9 mouse cellular contexts compared by ENCODE assay signal in the genomic region with DNA sequence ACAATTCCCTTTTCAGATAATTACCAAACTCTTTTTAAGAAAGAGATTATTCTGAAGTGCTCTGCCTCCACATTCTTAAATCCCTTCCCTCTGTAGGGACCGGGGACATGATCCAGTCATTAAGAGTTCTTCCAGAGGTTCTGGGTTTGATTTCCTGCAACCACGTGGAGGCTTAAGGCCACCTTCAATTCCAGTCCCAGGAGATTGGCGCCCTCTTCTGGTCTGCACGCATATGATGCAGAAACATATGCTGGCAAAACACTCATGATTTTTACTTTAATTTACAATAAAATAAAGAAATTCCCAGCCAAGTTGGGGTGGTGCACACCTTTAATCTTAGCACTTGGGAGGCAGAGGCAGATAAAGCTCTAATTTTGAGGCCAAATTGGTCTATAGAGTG. TPM values are rescaled to one million over a fixed set of nuclear protein-coding genes. Genes with fewer than 3 reads are reported as not detected.
DNase-seq lines count a peak whose midpoint lies in the region; ATAC-seq and TF ChIP-seq lines count a peak whose summit lies in the region.
"Had no signal": no experiment of that assay in that cellular context is flagged by ENCODE, and none has a peak within 500 bp of the region (broad histone marks: within the 10 kb centered on the region; RNA-seq: fewer than 3 reads in every experiment).

No protein-coding gene starts in this region.

- H3K9me3 ChIP-seq in liver, embryonic 12.5 days (replicated peaks): no peaks in the 10 kb centered on the region
- no peaks in the 10 kb centered on the region for H3K9me3 ChIP-seq in embryonic facial prominence, embryonic 10.5 days
- no peaks in the 10 kb centered on the region for H3K9me3 ChIP-seq in liver, postnatal 0 days (ENCODE audit: low read length)
- H3K9me3 ChIP-seq: midbrain, embryonic 12.5 days had no signal

- WGBS in liver, adult 2 months: under 1% methylated on average over 4 of the region's 4 CpGs
- 4% methylated on average over 4 of the region's 4 CpGs for WGBS in liver, embryonic 12.5 days (ENCODE audit: insufficient replicate concordance)
- WGBS in embryonic facial prominence, embryonic 10.5 days: 2% methylated on average over 4 of the region's 4 CpGs
- WGBS in liver, postnatal 0 days (ENCODE audit: insufficient replicate concordance): under 1% methylated on average over 4 of the region's 4 CpGs

- DNase-seq in CD4-positive, CD25-positive, alpha-beta regulatory T cell, adult 2 months (ENCODE audit: low read depth, low spot score): peak; percentile 76
- peak; percentile 53 for DNase-seq in liver, adult 2 months (ENCODE audit: extremely low read depth, low read depth, low spot score)
- peak; percentile 80 for DNase-seq in adrenal gland, postnatal 10 days
- peak; percentile 66 for DNase-seq in embryonic facial prominence, embryonic 10.5 days (ENCODE audit: low spot score)
- DNase-seq in liver, postnatal 0 days: peak; percentile 68
- peak; percentile 25 to 30 for DNase-seq in spleen, postnatal 36 days (ENCODE audit: low spot score in 2 of 2)

- TF ChIP-seq CTCF in liver, adult 2 months (IDR thresholded peaks at IDR 0.05; ENCODE audit: low read depth, low read length): peak; percentile 69
- TF ChIP-seq CTCF in liver, postnatal 0 days (IDR thresholded peaks at IDR 0.05; ENCODE audit: low read depth): peak; percentile 89

- no peak overlapping the region for H3K4me2 ChIP-seq in liver, embryonic 12.5 days
- no peak overlapping the region for H3K4me2 ChIP-seq in liver, postnatal 0 days (ENCODE audit: low read depth, low read length)
- H3K4me2 ChIP-seq: midbrain, embryonic 12.5 days had no signal

- no peak for ATAC-seq in CD4-positive, CD25-positive, alpha-beta regulatory T cell, adult 4 months
- no peak for ATAC-seq in liver, embryonic 12.5 days
- ATAC-seq in liver, postnatal 0 days: no peak

- H3K9ac ChIP-seq in liver, adult 2 months (ENCODE audit: low read depth, low read length): no peak overlapping the region
- H3K9ac ChIP-seq in liver, embryonic 12.5 days: no peak overlapping the region
- H3K9ac ChIP-seq in liver, postnatal 0 days (replicated peaks): no peak overlapping the region
- H3K9ac ChIP-seq: midbrain, embryonic 12.5 days had no signal

- no peak overlapping the region for H3K27ac ChIP-seq in liver, adult 2 months (replicated peaks; ENCODE audit: insufficient read depth, low read depth, low read length)
- H3K27ac ChIP-seq in liver, embryonic 12.5 days: no peak overlapping the region
- no peak overlapping the region for H3K27ac ChIP-seq in embryonic facial prominence, embryonic 10.5 days (replicated peaks)
- no peak overlapping the region for H3K27ac ChIP-seq in liver, postnatal 0 days (ENCODE audit: low read depth)
- H3K27ac ChIP-seq: midbrain, embryonic 12.5 days had no signal

- H3K36me3 ChIP-seq in liver, adult 2 months (ENCODE audit: control insufficient read depth, insufficient read depth, low read length): no peaks in the 10 kb centered on the region
- H3K36me3 ChIP-seq in liver, embryonic 12.5 days: no peaks in the 10 kb centered on the region
- H3K36me3 ChIP-seq in embryonic facial prominence, embryonic 10.5 days (replicated peaks): no peaks in the 10 kb centered on the region
- H3K36me3 ChIP-seq in liver, postnatal 0 days (replicated peaks; ENCODE audit: insufficient read depth, low read length): no peaks in the 10 kb centered on the region
- H3K36me3 ChIP-seq: midbrain, embryonic 12.5 days had no signal

- H3K27me3 ChIP-seq in liver, adult 2 months (ENCODE audit: control insufficient read depth, insufficient read depth, low read length): no peaks in the 10 kb centered on the region
- peaks cover 6% of the 10 kb centered on the region for H3K27me3 ChIP-seq in liver, embryonic 12.5 days (replicated peaks)
- no peaks in the 10 kb centered on the region for H3K27me3 ChIP-seq in embryonic facial prominence, embryonic 10.5 days (replicated peaks; ENCODE audit: low read depth, poor library complexity, severe bottlenecking)
- H3K27me3 ChIP-seq in liver, postnatal 0 days (ENCODE audit: insufficient read depth, low read length): no peaks in the 10 kb centered on the region
- H3K27me3 ChIP-seq: midbrain, embryonic 12.5 days had no signal

- H3K79me2 ChIP-seq in liver, adult 2 months (ENCODE audit: control insufficient read depth, insufficient read depth, low read length): no peaks in the 10 kb centered on the region

- TF ChIP-seq POLR2A in liver, adult 2 months (IDR thresholded peaks at IDR 0.05; ENCODE audit: extremely low read depth, insufficient read depth, low read length): no peak

- no peak for TF ChIP-seq EP300 in liver, postnatal 0 days (IDR thresholded peaks at IDR 0.05; ENCODE audit: low read depth)

- H3K4me1 ChIP-seq in liver, adult 2 months (ENCODE audit: control insufficient read depth, insufficient read depth, low read length): no peaks in the 10 kb centered on the region; the same call in 1 of the 2 replicates
- H3K4me1 ChIP-seq in liver, embryonic 12.5 days: no peaks in the 10 kb centered on the region
- no peaks in the 10 kb centered on the region for H3K4me1 ChIP-seq in embryonic facial prominence, embryonic 10.5 days
- H3K4me1 ChIP-seq in liver, postnatal 0 days (ENCODE audit: insufficient read depth): no peaks in the 10 kb centered on the region
- H3K4me1 ChIP-seq: midbrain, embryonic 12.5 days had no signal

- no peak overlapping the region for H3K4me3 ChIP-seq in liver, adult 2 months (ENCODE audit: insufficient read depth, low read depth, low read length)
- H3K4me3 ChIP-seq in liver, embryonic 12.5 days: no peak overlapping the region
- H3K4me3 ChIP-seq in embryonic facial prominence, embryonic 10.5 days: no peak overlapping the region
- no peak overlapping the region for H3K4me3 ChIP-seq in liver, postnatal 0 days (ENCODE audit: low read depth, low read length)
- H3K4me3 ChIP-seq: midbrain, embryonic 12.5 days had no signal

RNA-seq across cellular contexts. Expression of a gene that starts 23.3 kb away (rescaled TPM):
- 10 to 100 TPM; 13.7 to 20.3 TPM for polyA plus RNA-seq in CD4-positive, CD25-positive, alpha-beta regulatory T cell, adult 4 months (2017; shearing (Covaris generic))
- total RNA-seq in liver, adult 2 months (2014; rRNA removed): 36.0 and 37.4 TPM in 2 replicates
- 20.8 and 29.9 TPM in 2 replicates for polyA plus RNA-seq in liver, adult 2 months (2012; rRNA removed)
- polyA plus RNA-seq in liver, embryonic 12.5 days (2016; fragmentation: Nextera tagmentation; extraction: Ambion mirVana): 15.6 and 16.1 TPM in 2 replicates
- 10 to 100 TPM; 55.9 to 63.7 TPM for total RNA-seq in adrenal gland, postnatal 10 days (2021)
- 16.2 and 18.2 TPM in 2 replicates for polyA plus RNA-seq in embryonic facial prominence, embryonic 10.5 days (2016; fragmentation: Nextera tagmentation; extraction: Ambion mirVana)
- 6.1 and 6.6 TPM in 2 replicates for polyA plus RNA-seq in liver, postnatal 0 days (2015; fragmentation: Nextera tagmentation; extraction: Ambion mirVana)

Comparison
In these comparisons a context has a peak if more than half of its experiments do, and no peak if none do; other contexts are left out.
1. DNase-seq: peak in every context shown above with its lines; median percentile 80 in adrenal gland, postnatal 10 days; 76 in CD4-positive, CD25-positive, alpha-beta regulatory T cell, adult 2 months; 68 in liver, postnatal 0 days; 66 in embryonic facial prominence, embryonic 10.5 days; 53 in liver, adult 2 months; 28 in spleen, postnatal 36 days.